Mouse (Mus musculus) hindbrain, embryonic 12.5 days (tissue): ENCODE results near the gene Gc. TPM values are rescaled to one million over a fixed set of nuclear protein-coding genes. Genes with fewer than 3 reads are reported as not detected.

Experiments
- ATAC-seq: fragments of 200-750 bp; cut with Nextera tagmentation; 2 replicates; pipeline ENCODE4 v1.8.0; 2017; ENCODE audit warnings: moderate TSS enrichment; ENCODE audit not compliant: low FRiP score
- H3K27ac ChIP-seq: fragments of 300-500 bp; sonication (generic); 2 replicates; pipeline ENCODE4 v1.5.1; 2016; ENCODE audit warnings: mild to moderate bottlenecking
- H3K27me3 ChIP-seq: fragments of 300-500 bp; sonication (generic); 2 replicates; pipeline ENCODE4 v1.6.1; 2016; ENCODE audit warnings: mild to moderate bottlenecking
- H3K36me3 ChIP-seq: fragments of 300-500 bp; sonication (generic); 2 replicates; pipeline ENCODE4 v1.6.1; 2016; ENCODE audit warnings: mild to moderate bottlenecking
- H3K4me1 ChIP-seq: fragments of 300-500 bp; sonication (generic); 2 replicates; pipeline ENCODE4 v1.6.1; 2016
- H3K4me2 ChIP-seq: fragments of 300-500 bp; sonication (generic); replicated peaks from 2 replicates; pipeline ENCODE4 v1.6.1; 2016; ENCODE audit warnings: mild to moderate bottlenecking
- H3K4me3 ChIP-seq: fragments of 300-500 bp; sonication (generic); 2 replicates; pipeline ENCODE4 v1.5.1; 2016; ENCODE audit warnings: mild to moderate bottlenecking
- H3K9ac ChIP-seq: fragments of 300-500 bp; sonication (generic); 2 replicates; pipeline ENCODE4 v1.6.1; 2016; ENCODE audit warnings: mild to moderate bottlenecking, moderate library complexity
- H3K9me3 ChIP-seq: fragments of 300-500 bp; sonication (generic); replicated peaks from 2 replicates; pipeline ENCODE4 v1.6.1; 2016; ENCODE audit warnings: mild to moderate bottlenecking
- WGBS: fragments of 180-500 bp; shearing (Covaris S2); methylation state at CpG from one replicate; pipeline ENCODE4 v1.1.7; 2016; 5-methylcytosine and 5-hydroxymethylcytosine counted together
- polyA plus RNA-seq: library from polyadenylated mRNA; unstranded; fragments of >200 nt; fragmentation: Nextera tagmentation; extraction: Ambion mirVana; gene quantifications from 2 replicates; pipeline ENCODE4 v1.2.1, GENCODE M21; 2016

Gc gene
- polyA plus RNA-seq, 1 experiment from 2014 or later, result not detected

DNA sequence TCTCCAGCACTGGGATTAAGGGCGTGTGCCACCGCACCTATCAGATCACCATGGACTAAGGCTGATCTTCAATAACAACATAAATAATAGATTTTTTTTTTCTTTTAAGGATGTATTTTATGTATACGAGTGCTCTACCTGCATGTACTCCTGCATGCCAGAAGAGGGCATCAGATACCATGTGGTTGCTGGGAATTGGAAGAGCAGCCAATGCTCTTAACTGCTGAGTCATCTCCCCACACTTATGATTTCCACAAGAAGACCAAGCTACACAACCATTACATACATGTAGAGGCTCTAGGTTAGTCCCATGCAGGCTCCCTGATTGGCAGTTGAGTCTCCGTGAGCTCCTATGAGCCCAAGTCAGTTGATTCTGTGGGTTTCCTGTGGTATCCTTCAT is 13.3 kb downstream of the Gc start:
- no peak for ATAC-seq
- no peaks in the 10 kb centered on the region for H3K36me3 ChIP-seq
- H3K27me3 ChIP-seq, result no peaks in the 10 kb centered on the region
- H3K27ac ChIP-seq, result no peak overlapping the region
- H3K4me2 ChIP-seq, result no peak overlapping the region
- H3K9me3 ChIP-seq, result no peaks in the 10 kb centered on the region
- no peak overlapping the region for H3K4me3 ChIP-seq
- no peak overlapping the region for H3K9ac ChIP-seq
- H3K4me1 ChIP-seq, result no peaks in the 10 kb centered on the region
- WGBS, result 84% methylated on average over 4 of the region's 4 CpGs

DNA sequence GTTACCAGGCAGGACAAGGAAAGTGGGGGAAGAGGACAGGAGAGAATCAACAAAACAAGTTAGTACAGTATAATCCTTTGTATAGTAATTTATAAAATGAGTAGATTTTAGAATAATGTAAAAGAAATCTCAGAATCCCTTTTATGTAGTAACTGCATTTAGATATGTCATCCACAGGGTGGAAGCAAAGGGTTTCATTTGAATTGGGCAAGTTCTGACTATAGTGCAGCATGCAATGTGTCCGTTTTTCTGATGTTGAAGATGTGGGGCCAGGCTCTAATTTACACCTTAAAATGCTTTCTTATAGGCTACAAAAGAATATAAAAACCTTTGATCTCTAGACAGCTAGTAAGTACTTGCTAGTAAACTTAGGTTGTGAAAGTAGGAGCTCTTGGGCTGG is 46.2 kb downstream of the Gc start:
- H3K9me3 ChIP-seq, result no peaks in the 10 kb centered on the region
- H3K27ac ChIP-seq, result no peak overlapping the region
- no peaks in the 10 kb centered on the region for H3K4me1 ChIP-seq
- no peak for ATAC-seq
- 65% methylated on average over 1 of the region's 1 CpGs for WGBS
- H3K9ac ChIP-seq, result no peak overlapping the region
- H3K27me3 ChIP-seq, result no peaks in the 10 kb centered on the region
- no peak overlapping the region for H3K4me2 ChIP-seq
- H3K36me3 ChIP-seq, result no peaks in the 10 kb centered on the region
- H3K4me3 ChIP-seq, result no peak overlapping the region

DNA sequence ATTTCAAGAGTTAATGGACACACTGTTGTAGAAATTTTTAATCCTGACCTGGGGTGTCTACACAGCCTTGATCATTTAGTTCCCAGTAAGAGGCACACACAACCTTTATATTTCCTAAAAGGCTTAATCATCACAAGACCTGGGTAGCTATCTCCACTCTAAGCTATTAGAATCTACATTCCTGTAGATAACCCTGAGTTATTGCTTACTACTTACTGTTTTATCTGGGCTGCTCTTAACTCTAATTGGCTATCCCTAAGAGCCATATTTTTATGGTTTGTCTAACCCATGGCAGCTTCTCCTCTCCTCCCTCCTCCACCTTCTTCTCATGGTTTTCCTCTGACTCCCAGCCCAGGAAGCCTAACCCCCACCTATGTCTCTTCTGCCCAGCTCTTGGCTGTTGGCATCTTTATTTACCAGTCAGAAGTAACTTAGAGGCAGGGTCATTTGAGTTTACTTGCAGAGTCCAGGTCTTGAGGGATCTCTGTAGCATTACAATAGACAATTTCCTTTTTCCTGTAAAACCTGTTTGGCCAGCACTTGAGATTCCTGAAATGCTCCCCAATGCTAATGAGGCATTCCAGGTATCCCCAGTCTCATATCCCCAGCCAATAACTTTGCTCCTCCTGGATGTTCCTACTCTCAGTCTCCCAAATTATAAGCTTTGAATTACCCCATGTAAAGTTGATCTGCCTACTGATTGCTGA is 50.2 kb downstream of the Gc start:
- no peaks in the 10 kb centered on the region for H3K36me3 ChIP-seq
- no peak overlapping the region for H3K4me3 ChIP-seq
- no peak overlapping the region for H3K27ac ChIP-seq
- H3K4me1 ChIP-seq, result no peaks in the 10 kb centered on the region
- no peaks in the 10 kb centered on the region for H3K27me3 ChIP-seq
- H3K9me3 ChIP-seq, result no peaks in the 10 kb centered on the region
- no peak overlapping the region for H3K9ac ChIP-seq
- no peak overlapping the region for H3K4me2 ChIP-seq
- no peak for ATAC-seq

DNA sequence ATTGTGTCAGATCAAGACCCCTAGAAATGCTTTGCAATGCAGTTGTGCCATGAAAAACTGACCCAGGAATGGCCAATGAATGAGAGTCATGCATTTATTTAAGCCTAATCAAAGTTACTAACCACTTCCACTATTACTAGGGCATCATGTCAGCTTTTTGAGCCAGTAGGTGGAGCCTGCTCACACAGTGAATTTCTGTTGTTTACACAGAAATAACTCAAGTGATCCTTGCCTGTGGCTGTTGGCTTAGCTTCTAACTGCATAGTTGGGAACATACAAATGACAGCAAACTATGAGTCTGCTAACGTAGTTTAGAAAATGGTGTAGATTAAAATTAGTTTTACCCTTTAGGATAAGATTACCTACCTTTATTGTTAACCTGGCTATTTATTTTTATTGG is 52.6 kb downstream of the Gc start:
- no peak for ATAC-seq
- no peak overlapping the region for H3K27ac ChIP-seq
- no peaks in the 10 kb centered on the region for H3K4me1 ChIP-seq
- 82% methylated on average over 1 of the region's 1 CpGs for WGBS
- no peaks in the 10 kb centered on the region for H3K36me3 ChIP-seq
- H3K27me3 ChIP-seq, result no peaks in the 10 kb centered on the region
- H3K4me3 ChIP-seq, result no peak overlapping the region
- H3K4me2 ChIP-seq, result no peak overlapping the region
- no peak overlapping the region for H3K9ac ChIP-seq
- no peaks in the 10 kb centered on the region for H3K9me3 ChIP-seq

DNA sequence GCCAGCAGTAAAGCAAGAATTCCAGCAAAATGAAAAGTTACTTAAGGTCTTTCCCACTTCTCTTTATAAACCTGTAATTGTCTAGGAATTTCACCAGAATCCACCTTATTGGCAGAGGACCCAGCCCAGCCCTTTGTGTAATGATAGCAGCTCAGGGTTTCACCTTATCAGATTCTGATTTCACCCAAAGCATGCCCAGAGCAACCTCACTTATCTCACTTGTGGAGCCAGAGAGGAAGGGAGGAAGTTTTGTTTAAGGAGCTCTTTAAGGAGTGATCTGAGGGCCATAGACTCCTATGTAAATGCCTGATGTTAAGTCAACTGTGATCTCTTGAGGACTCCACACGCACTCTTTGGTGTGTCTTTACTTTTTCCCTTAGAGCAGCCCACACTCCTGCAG is 67.3 kb downstream of the Gc start:
- 63% methylated on average over 1 of the region's 1 CpGs for WGBS
- no peaks in the 10 kb centered on the region for H3K4me1 ChIP-seq

DNA sequence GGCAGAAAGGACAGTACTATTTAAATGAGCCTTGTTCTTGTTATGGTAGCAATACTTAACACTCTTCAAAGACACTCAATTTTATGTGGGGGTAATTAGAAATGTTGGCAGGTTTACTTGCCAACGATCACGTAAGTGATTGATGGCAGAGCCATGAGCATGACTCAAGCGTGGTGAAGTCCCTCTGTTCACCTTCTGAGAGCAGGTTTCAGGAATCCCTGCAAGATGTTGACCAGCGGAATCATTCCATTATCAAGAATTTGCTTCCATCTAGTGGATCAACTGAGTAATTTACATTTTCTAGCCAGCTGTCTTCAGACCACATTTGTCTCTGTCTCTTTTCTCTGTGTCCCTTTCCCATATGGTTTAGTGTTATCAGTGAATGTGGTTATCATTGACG is 73.5 kb downstream of the Gc start:
- Histone ChIP-seq H3K27me3 (no peaks in the 10 kb centered on the region), H3K4me1 (no peaks in the 10 kb centered on the region), H3K9ac (no peak overlapping the region), H3K36me3 (no peaks in the 10 kb centered on the region), H3K4me3 (no peak overlapping the region), H3K4me2 (no peak overlapping the region), H3K9me3 (no peaks in the 10 kb centered on the region), H3K27ac (no peak overlapping the region)
- peak; percentile 54; the same call in 1 of the 2 replicates for ATAC-seq
- WGBS, result 54% methylated on average over 5 of the region's 5 CpGs

More for the DNA sequence above, 67.3 kb downstream of the Gc start:
- no peaks in the 10 kb centered on the region for H3K36me3 ChIP-seq
- H3K9me3 ChIP-seq, result peaks cover 6% of the 10 kb centered on the region
- no peak overlapping the region for H3K4me3 ChIP-seq
- no peaks in the 10 kb centered on the region for H3K27me3 ChIP-seq
- H3K27ac ChIP-seq, result no peak overlapping the region
- H3K4me2 ChIP-seq, result no peak overlapping the region
- ATAC-seq, result no peak
- no peak overlapping the region for H3K9ac ChIP-seq

DNA sequence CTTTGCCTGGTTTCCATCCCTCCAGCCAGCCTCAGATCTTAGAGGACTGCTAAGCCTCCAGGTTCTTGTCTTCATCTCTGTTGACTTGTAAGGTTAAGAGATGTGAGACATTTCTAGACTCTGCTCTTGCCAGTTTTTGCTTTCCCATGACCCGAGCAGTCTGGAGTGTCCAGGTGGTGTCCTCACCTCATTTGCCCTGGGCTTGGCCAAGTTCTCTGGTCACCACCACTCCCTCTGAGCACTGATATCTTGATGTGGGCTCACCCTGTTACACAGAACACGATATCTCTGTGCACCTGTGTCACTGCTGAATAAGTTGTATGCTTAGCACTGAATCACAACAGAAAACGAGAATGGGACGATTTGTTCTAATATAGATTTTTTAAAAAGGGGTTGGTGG is 76.4 kb downstream of the Gc start:
- H3K4me1 ChIP-seq, result no peaks in the 10 kb centered on the region
- 89% methylated on average over 4 of the region's 4 CpGs for WGBS
- H3K9ac ChIP-seq, result no peak overlapping the region
- ATAC-seq, result no peak
- no peaks in the 10 kb centered on the region for H3K9me3 ChIP-seq
- H3K36me3 ChIP-seq, result no peaks in the 10 kb centered on the region
- no peak overlapping the region for H3K27ac ChIP-seq
- no peak overlapping the region for H3K4me3 ChIP-seq
- no peak overlapping the region for H3K4me2 ChIP-seq
- no peaks in the 10 kb centered on the region for H3K27me3 ChIP-seq

DNA sequence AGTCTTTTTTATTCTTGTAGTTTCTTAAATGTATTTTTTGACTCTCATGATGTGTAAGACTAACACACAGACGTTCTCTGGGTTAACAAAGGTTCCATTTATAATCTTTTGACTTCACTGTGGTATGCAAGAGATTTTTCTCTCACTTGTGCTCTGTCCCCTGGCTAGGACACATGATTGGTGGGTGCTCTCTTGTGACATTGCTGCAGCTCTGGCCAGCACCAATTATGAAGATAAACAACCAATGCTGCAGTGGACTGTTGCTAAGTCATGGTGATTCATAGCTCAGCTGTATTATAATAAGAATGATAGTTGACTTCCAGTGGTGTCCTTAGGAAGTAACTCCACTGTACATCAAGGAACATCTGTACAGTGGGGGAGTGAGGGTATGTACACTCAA is 87.6 kb downstream of the Gc start:
- H3K9ac ChIP-seq, result no peak overlapping the region
- H3K27me3 ChIP-seq, result no peaks in the 10 kb centered on the region
- H3K36me3 ChIP-seq, result no peaks in the 10 kb centered on the region
- no peak overlapping the region for H3K4me2 ChIP-seq
- no peak overlapping the region for H3K4me3 ChIP-seq
- no peaks in the 10 kb centered on the region for H3K9me3 ChIP-seq
- H3K4me1 ChIP-seq, result no peaks in the 10 kb centered on the region
- 45% methylated on average over 1 of the region's 1 CpGs for WGBS
- no peak for ATAC-seq
- H3K27ac ChIP-seq, result no peak overlapping the region

DNA sequence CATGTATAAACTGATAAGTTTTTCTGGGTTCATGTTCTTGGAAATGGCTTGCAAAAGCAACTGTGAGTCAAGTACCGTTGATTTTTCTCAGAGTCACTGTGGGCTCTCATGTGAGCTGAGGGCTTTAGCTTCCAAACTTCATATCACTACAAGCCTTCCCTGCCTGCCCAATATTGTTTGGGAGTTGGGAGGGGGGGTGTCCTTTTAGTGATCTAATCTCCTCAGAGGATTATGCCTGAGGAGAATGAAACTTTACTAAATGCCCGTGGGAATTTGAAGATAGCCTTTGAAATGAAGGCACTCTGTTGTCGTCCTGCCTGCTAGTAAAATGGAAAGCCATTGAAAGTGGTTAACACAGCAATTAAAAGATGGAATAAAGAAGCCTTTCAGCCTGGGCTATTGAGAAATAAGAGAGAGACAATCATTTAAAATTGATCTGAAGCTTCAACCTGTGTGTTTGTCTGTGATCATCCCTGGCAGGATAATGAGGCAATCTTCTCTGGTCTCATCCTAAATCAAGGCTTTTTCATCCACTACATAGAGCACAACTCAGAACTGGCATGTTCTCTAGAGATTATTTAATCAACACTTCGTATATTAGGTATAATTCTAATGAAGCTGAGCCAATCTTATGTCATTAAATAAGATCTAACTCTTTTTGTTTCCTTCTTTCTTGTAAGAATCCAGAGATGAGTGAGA is 89.5 kb downstream of the Gc start:
- H3K9me3 ChIP-seq, result no peaks in the 10 kb centered on the region
- WGBS, result 57% methylated on average over 4 of the region's 4 CpGs
- no peak for ATAC-seq

More for the DNA sequence above, 89.5 kb downstream of the Gc start:
- Histone ChIP-seq H3K36me3 (no peaks in the 10 kb centered on the region), H3K27me3 (no peaks in the 10 kb centered on the region), H3K4me2 (no peak overlapping the region), H3K4me1 (no peaks in the 10 kb centered on the region), H3K9ac (no peak overlapping the region), H3K27ac (no peak overlapping the region), H3K4me3 (no peak overlapping the region)

Other genes starting within 250 kb of the Gc start
- gene Npffr2, start 69.5 kb upstream of the Gc start, polyA plus RNA-seq, result 0.14 TPM in 1 of 2 replicates, not detected in the other